Mouse (Mus musculus): ENCODE data around the gene Baiap2l1. TPM values are rescaled to one million over a fixed set of nuclear protein-coding genes. Genes with fewer than 3 reads are reported as not detected.
"Not testable (repeated sequence)": the region's sequence is repeated elsewhere in the genome, so short reads cannot be mapped to it uniquely, and the experiment has no call there.

Baiap2l1 gene
- polyA plus RNA-seq, 1 experiment from 2014 or later = 19.3 TPM

- no peaks in the 10 kb centered on the region for H3K4me1 ChIP-seq (ENCODE audit: control insufficient read depth, insufficient read depth, low read length)
- H3K36me3 ChIP-seq (ENCODE audit: control insufficient read depth, insufficient read depth, low read length) = no peaks in the 10 kb centered on the region
- H3K4me3 ChIP-seq (replicated peaks; ENCODE audit: low read length) = no peak overlapping the region
- no peaks in the 10 kb centered on the region for H3K9me3 ChIP-seq (replicated peaks; ENCODE audit: control insufficient read depth, low read length)
- 82% methylated on average over 4 of the region's 4 CpGs for WGBS
- no peak overlapping the region for H3K4me2 ChIP-seq (ENCODE audit: low read depth, low read length)
- no peaks in the 10 kb centered on the region for H3K27me3 ChIP-seq (ENCODE audit: control insufficient read depth, insufficient read depth, low read length)
- no peak for ATAC-seq (ENCODE audit: insufficient read depth, low FRiP score)
- H3K9ac ChIP-seq (ENCODE audit: low read length) = no peak overlapping the region
- no peak overlapping the region for H3K27ac ChIP-seq (ENCODE audit: low read length)
Measured at GRCm38 (mm10) chr5:144379431-144379830, 21.5 kb upstream of the Baiap2l1 start.

DNA sequence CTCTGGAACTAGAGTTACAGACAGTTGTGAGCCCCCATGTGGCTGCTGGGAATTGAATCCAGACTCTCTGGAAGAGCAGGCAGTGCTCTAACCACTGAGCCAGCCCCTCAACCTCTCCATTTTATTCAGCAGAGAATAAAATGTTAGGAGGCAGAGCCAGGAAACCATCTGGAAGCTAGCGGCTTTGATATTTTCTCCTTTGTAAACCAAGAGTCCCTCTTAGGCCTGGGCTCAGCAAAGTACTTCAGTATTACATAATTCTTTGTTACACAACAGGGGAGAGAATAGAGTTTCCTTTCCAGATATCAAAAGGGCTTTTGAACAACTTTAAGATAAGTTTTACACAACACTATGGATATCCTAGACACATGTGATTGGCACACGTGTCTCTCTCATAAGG, 15.0 kb upstream of the Baiap2l1 start:
- WGBS = 74% methylated on average over 2 of the region's 2 CpGs
- no peak for ATAC-seq (ENCODE audit: insufficient read depth, low FRiP score)
- Histone ChIP-seq H3K27me3 (ENCODE audit: control insufficient read depth, insufficient read depth, low read length) (no peaks in the 10 kb centered on the region), H3K36me3 (ENCODE audit: control insufficient read depth, insufficient read depth, low read length) (no peaks in the 10 kb centered on the region), H3K27ac (ENCODE audit: low read length) (no peak overlapping the region; the same call in 1 of the 2 replicates), H3K9ac (ENCODE audit: low read length) (no peak overlapping the region), H3K4me1 (ENCODE audit: control insufficient read depth, insufficient read depth, low read length) (0 out of 2 replicates have a peak, but pooled peaks cover 4% of the 10 kb centered on the region), H3K4me3 (replicated peaks; ENCODE audit: low read length) (no peak overlapping the region), H3K4me2 (ENCODE audit: low read depth, low read length) (no peak overlapping the region), H3K9me3 (replicated peaks; ENCODE audit: control insufficient read depth, low read length) (no peaks in the 10 kb centered on the region)

DNA sequence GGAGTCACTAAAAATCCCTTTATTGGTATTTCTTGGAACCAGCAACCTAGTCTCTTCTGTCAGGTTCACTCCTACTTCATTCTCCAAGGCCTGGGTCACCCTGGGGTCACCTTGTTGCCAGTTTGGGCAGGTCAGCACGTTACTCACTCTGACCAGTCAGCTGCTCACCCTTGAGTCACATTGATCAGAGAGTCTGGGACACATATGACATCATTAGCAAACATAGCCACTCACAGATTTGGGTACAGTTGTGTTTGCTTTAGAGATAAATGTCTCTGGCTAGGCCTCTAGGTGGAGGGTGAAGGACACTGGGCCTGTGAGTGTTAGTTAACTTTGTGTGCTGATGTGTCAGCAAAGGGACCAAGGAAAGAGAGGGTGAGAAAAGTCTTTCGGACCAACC, 14.3 kb upstream of the Baiap2l1 start:
- no peaks in the 10 kb centered on the region for H3K9me3 ChIP-seq (replicated peaks; ENCODE audit: control insufficient read depth, low read length)
- H3K27me3 ChIP-seq (ENCODE audit: control insufficient read depth, insufficient read depth, low read length) = no peaks in the 10 kb centered on the region
- H3K4me3 ChIP-seq (replicated peaks; ENCODE audit: low read length) = no peak overlapping the region
- 43% methylated on average over 2 of the region's 2 CpGs for WGBS
- ATAC-seq (ENCODE audit: insufficient read depth, low FRiP score) = peak; percentile 83
- no peaks in the 10 kb centered on the region for H3K36me3 ChIP-seq (ENCODE audit: control insufficient read depth, insufficient read depth, low read length)
- H3K9ac ChIP-seq (ENCODE audit: low read length) = no peak overlapping the region
- no peak overlapping the region for H3K4me2 ChIP-seq (ENCODE audit: low read depth, low read length)
- 0 out of 2 replicates have a peak, but pooled peaks cover 4% of the 10 kb centered on the region for H3K4me1 ChIP-seq (ENCODE audit: control insufficient read depth, insufficient read depth, low read length)
- H3K27ac ChIP-seq (ENCODE audit: low read length) = peak overlapping the region; percentile 23; the same call in 1 of the 2 replicates

- Histone ChIP-seq H3K9ac (ENCODE audit: low read length) (no peak overlapping the region), H3K36me3 (ENCODE audit: control insufficient read depth, insufficient read depth, low read length) (no peaks in the 10 kb centered on the region), H3K27me3 (ENCODE audit: control insufficient read depth, insufficient read depth, low read length) (no peaks in the 10 kb centered on the region), H3K27ac (ENCODE audit: low read length) (no peak overlapping the region), H3K4me3 (replicated peaks; ENCODE audit: low read length) (no peak overlapping the region), H3K4me2 (ENCODE audit: low read depth, low read length) (no peak overlapping the region), H3K9me3 (replicated peaks; ENCODE audit: control insufficient read depth, low read length) (no peaks in the 10 kb centered on the region), H3K4me1 (ENCODE audit: control insufficient read depth, insufficient read depth, low read length) (0 out of 2 replicates have a peak, but pooled peaks cover 4% of the 10 kb centered on the region)
- no peak for ATAC-seq (ENCODE audit: insufficient read depth, low FRiP score)
- 8% methylated on average over 6 of the region's 6 CpGs for WGBS
Measured at GRCm38 (mm10) chr5:144370986-144371385, 13.1 kb upstream of the Baiap2l1 start.

GRCm38 (mm10) chr5:144368661-144369205, 10.8 kb upstream of the Baiap2l1 start:
- 70% methylated on average over 9 of the region's 9 CpGs for WGBS
- Histone ChIP-seq H3K27ac (ENCODE audit: low read length) (no peak overlapping the region), H3K9me3 (replicated peaks; ENCODE audit: control insufficient read depth, low read length) (no peaks in the 10 kb centered on the region), H3K27me3 (ENCODE audit: control insufficient read depth, insufficient read depth, low read length) (no peaks in the 10 kb centered on the region), H3K9ac (ENCODE audit: low read length) (no peak overlapping the region), H3K36me3 (ENCODE audit: control insufficient read depth, insufficient read depth, low read length) (no peaks in the 10 kb centered on the region), H3K4me3 (replicated peaks; ENCODE audit: low read length) (no peak overlapping the region), H3K4me2 (ENCODE audit: low read depth, low read length) (no peak overlapping the region), H3K4me1 (ENCODE audit: control insufficient read depth, insufficient read depth, low read length) (0 out of 2 replicates have a peak, but pooled peaks cover 4% of the 10 kb centered on the region)
- ATAC-seq (ENCODE audit: insufficient read depth, low FRiP score) = no peak

DNA sequence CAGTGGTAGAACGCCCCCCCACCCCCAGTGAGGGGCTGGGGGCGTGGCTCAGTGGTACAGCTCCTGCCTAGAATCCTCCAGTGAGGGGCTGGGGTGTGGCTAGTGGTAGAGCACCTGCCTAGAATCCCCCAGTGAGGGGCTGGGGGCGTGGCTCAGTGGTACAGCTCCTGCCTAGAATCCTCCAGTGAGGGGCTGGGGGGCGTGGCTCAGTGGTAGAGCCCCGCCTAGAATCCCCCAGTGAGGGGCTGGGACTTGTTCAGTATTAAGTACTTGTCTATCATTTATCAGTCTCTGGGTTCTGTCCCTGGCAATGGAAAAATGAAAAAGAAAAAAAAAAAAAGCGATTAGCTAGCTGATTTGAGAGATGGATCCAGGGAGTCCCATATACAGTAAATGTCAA, 8.6 kb upstream of the Baiap2l1 start:
- WGBS = 65% methylated on average over 6 of the region's 6 CpGs
- H3K4me2 ChIP-seq (ENCODE audit: low read depth, low read length); H3K27me3 ChIP-seq (ENCODE audit: control insufficient read depth, insufficient read depth, low read length); H3K36me3 ChIP-seq (ENCODE audit: control insufficient read depth, insufficient read depth, low read length); H3K4me1 ChIP-seq (ENCODE audit: control insufficient read depth, insufficient read depth, low read length); H3K27ac ChIP-seq (ENCODE audit: low read length); H3K9me3 ChIP-seq (replicated peaks; ENCODE audit: control insufficient read depth, low read length); H3K4me3 ChIP-seq (replicated peaks; ENCODE audit: low read length); ATAC-seq (ENCODE audit: insufficient read depth, low FRiP score); H3K9ac ChIP-seq (ENCODE audit: low read length): not testable (repeated sequence)

- Histone ChIP-seq H3K36me3 (ENCODE audit: control insufficient read depth, insufficient read depth, low read length) (no peaks in the 10 kb centered on the region), H3K9me3 (replicated peaks; ENCODE audit: control insufficient read depth, low read length) (no peaks in the 10 kb centered on the region), H3K4me1 (ENCODE audit: control insufficient read depth, insufficient read depth, low read length) (no peaks in the 10 kb centered on the region), H3K4me3 (replicated peaks; ENCODE audit: low read length) (no peak overlapping the region), H3K4me2 (ENCODE audit: low read depth, low read length) (no peak overlapping the region), H3K27ac (ENCODE audit: low read length) (0 out of 2 replicates have a peak overlapping the region, but pooled peaks have one; percentile 33), H3K27me3 (ENCODE audit: control insufficient read depth, insufficient read depth, low read length) (no peaks in the 10 kb centered on the region), H3K9ac (ENCODE audit: low read length) (no peak overlapping the region)
- WGBS = 68% methylated on average over 11 of the region's 11 CpGs
- ATAC-seq (ENCODE audit: insufficient read depth, low FRiP score) = no peak
Measured at GRCm38 (mm10) chr5:144364680-144365357, 6.9 kb upstream of the Baiap2l1 start.

GRCm38 (mm10) chr5:144360346-144360745, 2.4 kb upstream of the Baiap2l1 start:
- Histone ChIP-seq H3K4me1 (ENCODE audit: control insufficient read depth, insufficient read depth, low read length) (no peaks in the 10 kb centered on the region), H3K4me2 (ENCODE audit: low read depth, low read length) (no peak overlapping the region), H3K36me3 (ENCODE audit: control insufficient read depth, insufficient read depth, low read length) (no peaks in the 10 kb centered on the region), H3K9me3 (replicated peaks; ENCODE audit: control insufficient read depth, low read length) (no peaks in the 10 kb centered on the region), H3K9ac (ENCODE audit: low read length) (no peak overlapping the region), H3K27me3 (ENCODE audit: control insufficient read depth, insufficient read depth, low read length) (no peaks in the 10 kb centered on the region), H3K27ac (ENCODE audit: low read length) (no peak overlapping the region; the same call in 1 of the 2 replicates), H3K4me3 (replicated peaks; ENCODE audit: low read length) (no peak overlapping the region)
- no peak for ATAC-seq (ENCODE audit: insufficient read depth, low FRiP score)
- WGBS = 57% methylated on average over 6 of the region's 6 CpGs

GRCm38 (mm10) chr5:144359886-144360285, 2.0 kb upstream of the Baiap2l1 start:
- H3K9ac ChIP-seq (ENCODE audit: low read length) = no peak overlapping the region
- ATAC-seq (ENCODE audit: insufficient read depth, low FRiP score) = no peak
- H3K4me2 ChIP-seq (ENCODE audit: low read depth, low read length) = no peak overlapping the region
- H3K27ac ChIP-seq (ENCODE audit: low read length) = no peak overlapping the region; the same call in 1 of the 2 replicates
- no peaks in the 10 kb centered on the region for H3K27me3 ChIP-seq (ENCODE audit: control insufficient read depth, insufficient read depth, low read length)
- 76% methylated on average over 6 of the region's 6 CpGs for WGBS
- no peaks in the 10 kb centered on the region for H3K9me3 ChIP-seq (replicated peaks; ENCODE audit: control insufficient read depth, low read length)
- no peaks in the 10 kb centered on the region for H3K4me1 ChIP-seq (ENCODE audit: control insufficient read depth, insufficient read depth, low read length)
- H3K4me3 ChIP-seq (replicated peaks; ENCODE audit: low read length) = no peak overlapping the region
- no peaks in the 10 kb centered on the region for H3K36me3 ChIP-seq (ENCODE audit: control insufficient read depth, insufficient read depth, low read length)
